Mouse (Mus musculus) macrophage (primary cell): Measurements from ENCODE around the gene Gm5617. TPM values are rescaled to one million over a fixed set of nuclear protein-coding genes. Genes with fewer than 3 reads are reported as not detected.
"Not testable (repeated sequence)": the region's sequence is repeated elsewhere in the genome, so short reads cannot be mapped to it uniquely, and the experiment has no call there.

ENCODE experiments used
- H3K27ac ChIP-seq: fragments of 350-480 bp; formaldehyde crosslinking; 2 replicates; pipeline ENCODE4 v1.9.0; 2021
- H3K36me3 ChIP-seq: fragments of 350-480 bp; formaldehyde crosslinking; 2 replicates; pipeline ENCODE4 v1.9.0; 2021; ENCODE audit errors: inconsistent target
- H3K4me3 ChIP-seq: fragments of 350-480 bp; formaldehyde crosslinking; 2 replicates; pipeline ENCODE4 v1.9.0; 2021; ENCODE audit errors: inconsistent target
- H3K79me2 ChIP-seq: fragments of 350-480 bp; formaldehyde crosslinking; 2 replicates; pipeline ENCODE4 v1.9.0; 2021; ENCODE audit errors: inconsistent target
- WGBS: methylation state at CpG from one replicate; pipeline ENCODE4 v1.1.7; 2026; ENCODE audit warnings: inconsistent platforms; ENCODE audit not compliant: missing documents; 5-methylcytosine and 5-hydroxymethylcytosine counted together
- polyA plus RNA-seq: library from polyadenylated mRNA; stranded (reverse); fragments of 250-400 nt; gene quantifications from 3 replicates; pipeline ENCODE4 v1.2.4, GENCODE M21; 2018; ENCODE audit warnings: inconsistent platforms
- total RNA-seq, 78 experiments: library from RNA; depleted of rRNA; stranded (reverse); fragments of 250-400 nt; gene quantifications; 1 replicate in 9 of 78; 2 replicates in 24 of 78; 3 replicates in 43 of 78; 4 replicates in 2 of 78; pipeline ENCODE4 v1.2.4; 2018; ENCODE audit warnings: inconsistent platforms in 56 of 78

Gene Gm5617
- 10 to 100 TPM in 8 of 26 experiments, 1 to 10 TPM in 18; 5.4 to 22.3 (median 9.4) TPM for total RNA-seq (2018; cell fraction: chromatin; rRNA removed)
- 10 to 100 TPM; 20.6 to 42.4 (median 32.8) TPM for total RNA-seq (2018; cell fraction: cytosol; rRNA removed)
- total RNA-seq (2018; cell fraction: nucleus; rRNA removed): 10 to 100 TPM in 23 of 26 experiments, 1 to 10 TPM in 3; 6.4 to 40.8 (median 20.7) TPM
- 7.1 to 29.1 TPM (median 13.7 TPM) in 3 replicates for polyA plus RNA-seq

- Histone ChIP-seq H3K79me2 (peaks cover 52% of the 10 kb centered on the region), H3K4me3 (peak within 1 kb of the TSS; percentile 88), H3K27ac (peak within 1 kb of the TSS; percentile 81), H3K36me3 (peaks cover 32% of the 10 kb centered on the region)
- WGBS: under 1% methylated on average over 72 of the region's 72 CpGs
Measured at GRCm38 (mm10) chr9:48494817-48495547, at the start of gene Gm5617, which contains the start of gene Rbm7. TSS of gene Gm5617 (plus strand) at chr9:48495442. TSS of gene Rbm7 (minus strand) at chr9:48495299.

GRCm38 (mm10) chr9:48447783-48448209 is 47.4 kb upstream of the Gm5617 start:
- no peak overlapping the region for H3K4me3 ChIP-seq
- no peaks in the 10 kb centered on the region for H3K79me2 ChIP-seq
- no peaks in the 10 kb centered on the region for H3K36me3 ChIP-seq
- 4% methylated on average over 5 of the region's 5 CpGs for WGBS
- H3K27ac ChIP-seq: no peak overlapping the region

GRCm38 (mm10) chr9:48450066-48450465 is 45.2 kb upstream of the Gm5617 start:
- Histone ChIP-seq H3K4me3 (no peak overlapping the region), H3K36me3 (no peaks in the 10 kb centered on the region), H3K27ac (no peak overlapping the region), H3K79me2 (no peaks in the 10 kb centered on the region)
- 90% methylated on average over 8 of the region's 17 CpGs for WGBS

- WGBS: 93% methylated on average over 3 of the region's 3 CpGs
- Histone ChIP-seq H3K4me3 (no peak overlapping the region), H3K79me2 (no peaks in the 10 kb centered on the region), H3K36me3 (no peaks in the 10 kb centered on the region), H3K27ac (no peak overlapping the region)
Measured at GRCm38 (mm10) chr9:48455961-48456360, 39.3 kb upstream of the Gm5617 start.

- no peaks in the 10 kb centered on the region for H3K79me2 ChIP-seq
- WGBS: 85% methylated on average over 3 of the region's 3 CpGs
- H3K4me3 ChIP-seq: no peak overlapping the region
- no peaks in the 10 kb centered on the region for H3K36me3 ChIP-seq
- H3K27ac ChIP-seq: no peak overlapping the region
Measured at GRCm38 (mm10) chr9:48458879-48459278, 36.4 kb upstream of the Gm5617 start.

GRCm38 (mm10) chr9:48459391-48459790 is 35.9 kb upstream of the Gm5617 start:
- no peaks in the 10 kb centered on the region for H3K36me3 ChIP-seq
- no peak overlapping the region for H3K27ac ChIP-seq
- no peak overlapping the region for H3K4me3 ChIP-seq
- no peaks in the 10 kb centered on the region for H3K79me2 ChIP-seq
- 95% methylated on average over 4 of the region's 5 CpGs for WGBS

GRCm38 (mm10) chr9:48460720-48461119 is 34.5 kb upstream of the Gm5617 start:
- no peak overlapping the region for H3K27ac ChIP-seq
- no peaks in the 10 kb centered on the region for H3K79me2 ChIP-seq
- H3K36me3 ChIP-seq: no peaks in the 10 kb centered on the region
- H3K4me3 ChIP-seq: no peak overlapping the region
- WGBS: 95% methylated on average over 8 of the region's 8 CpGs

GRCm38 (mm10) chr9:48461545-48461944 is 33.7 kb upstream of the Gm5617 start:
- Histone ChIP-seq H3K27ac (no peak overlapping the region), H3K79me2 (no peaks in the 10 kb centered on the region), H3K4me3 (no peak overlapping the region), H3K36me3 (no peaks in the 10 kb centered on the region)
- 36% methylated on average over 3 of the region's 3 CpGs for WGBS

GRCm38 (mm10) chr9:48465671-48466070 is 29.6 kb upstream of the Gm5617 start:
- 94% methylated on average over 3 of the region's 3 CpGs for WGBS
- H3K79me2 ChIP-seq: no peaks in the 10 kb centered on the region
- H3K36me3 ChIP-seq: peaks cover 15% of the 10 kb centered on the region; the same call in 1 of the 2 replicates
- H3K27ac ChIP-seq: no peak overlapping the region
- H3K4me3 ChIP-seq: no peak overlapping the region

- peaks cover 21% of the 10 kb centered on the region for H3K36me3 ChIP-seq
Measured at GRCm38 (mm10) chr9:48466804-48467203, 28.4 kb upstream of the Gm5617 start.

GRCm38 (mm10) chr9:48467471-48467870 is 27.8 kb upstream of the Gm5617 start:
- not testable (repeated sequence) for H3K79me2 ChIP-seq, H3K27ac ChIP-seq, H3K4me3 ChIP-seq
- peaks cover 22% of the 10 kb centered on the region for H3K36me3 ChIP-seq
- 96% methylated on average over 5 of the region's 5 CpGs for WGBS

More at GRCm38 (mm10) chr9:48466804-48467203, 28.4 kb upstream of the Gm5617 start:
- no peaks in the 10 kb centered on the region for H3K79me2 ChIP-seq
- H3K4me3 ChIP-seq: no peak overlapping the region
- 65% methylated on average over 3 of the region's 3 CpGs for WGBS
- no peak overlapping the region for H3K27ac ChIP-seq

GRCm38 (mm10) chr9:48472441-48473025 is 22.7 kb upstream of the Gm5617 start:
- H3K79me2 ChIP-seq: no peaks in the 10 kb centered on the region
- H3K4me3 ChIP-seq: no peak overlapping the region
- H3K27ac ChIP-seq: no peak overlapping the region
- peaks cover 38% of the 10 kb centered on the region for H3K36me3 ChIP-seq
- 96% methylated on average over 15 of the region's 15 CpGs for WGBS

- no peaks in the 10 kb centered on the region for H3K79me2 ChIP-seq
- over 99% methylated on average over 12 of the region's 12 CpGs for WGBS
- H3K36me3 ChIP-seq: peaks cover 32% of the 10 kb centered on the region
- no peak overlapping the region for H3K4me3 ChIP-seq
- no peak overlapping the region for H3K27ac ChIP-seq
Measured at GRCm38 (mm10) chr9:48473131-48473530, 22.1 kb upstream of the Gm5617 start.

- no peak overlapping the region for H3K4me3 ChIP-seq
- 90% methylated on average over 9 of the region's 9 CpGs for WGBS
- H3K79me2 ChIP-seq: peaks cover 9% of the 10 kb centered on the region; the same call in 1 of the 2 replicates
- peaks cover 27% of the 10 kb centered on the region for H3K36me3 ChIP-seq
- no peak overlapping the region for H3K27ac ChIP-seq
Measured at GRCm38 (mm10) chr9:48474367-48474766, 20.9 kb upstream of the Gm5617 start.
